Mouse (Mus musculus) A20 (cell line): ENCODE data around the gene Prrc2c.
"Not testable (repeated sequence)": the region's sequence is repeated elsewhere in the genome, so short reads cannot be mapped to it uniquely, and the experiment has no call there.

Experiments
- DNase-seq: peaks from one replicate; pipeline ENCODE4 v3.0.0-alpha.2; 2011; ENCODE audit warnings: low read depth, low spot score

Prrc2c gene

GRCm38 (mm10) chr1:162693721-162694120 is 46.6 kb downstream of the Prrc2c start:
- no peak for DNase-seq

GRCm38 (mm10) chr1:162665486-162666174 is 74.7 kb downstream of the Prrc2c start:
- DNase-seq, result peak; percentile 37

- peak; percentile 81 for DNase-seq
Measured at GRCm38 (mm10) chr1:162664826-162665475, 75.4 kb downstream of the Prrc2c start.

GRCm38 (mm10) chr1:162660276-162660860 is 80.0 kb downstream of the Prrc2c start:
- no peak for DNase-seq

- no peak for DNase-seq
Measured at GRCm38 (mm10) chr1:162658119-162658518, 82.2 kb downstream of the Prrc2c start, which contains the start of gene Myocos. Myocos (minus strand) TSS chr1:162658219.

GRCm38 (mm10) chr1:162648416-162648815 is 91.9 kb downstream of the Prrc2c start:
- no peak for DNase-seq

GRCm38 (mm10) chr1:162646083-162646686 is 94.2 kb downstream of the Prrc2c start:
- DNase-seq, result peak; percentile 59

GRCm38 (mm10) chr1:162643752-162644151 is 96.6 kb downstream of the Prrc2c start:
- DNase-seq, result no peak

GRCm38 (mm10) chr1:162642591-162642990 is 97.8 kb downstream of the Prrc2c start:
- no peak for DNase-seq

GRCm38 (mm10) chr1:162639861-162640260 is 100.5 kb downstream of the Prrc2c start:
- no peak for DNase-seq

GRCm38 (mm10) chr1:162639051-162639750 is 101.2 kb downstream of the Prrc2c start, which contains the start of gene Myoc:
Myoc (plus strand) TSS chr1:162639155.
- DNase-seq, result no peak

GRCm38 (mm10) chr1:162638535-162638934 is 101.8 kb downstream of the Prrc2c start:
- DNase-seq, result no peak

GRCm38 (mm10) chr1:162636516-162636915 is 103.8 kb downstream of the Prrc2c start:
- DNase-seq, result no peak

- DNase-seq, result not testable (repeated sequence)
Measured at GRCm38 (mm10) chr1:162635291-162635931, 104.9 kb downstream of the Prrc2c start.

- not testable (repeated sequence) for DNase-seq
Measured at GRCm38 (mm10) chr1:162628326-162628725, 112.0 kb downstream of the Prrc2c start.

GRCm38 (mm10) chr1:162627821-162628220 is 112.5 kb downstream of the Prrc2c start:
- DNase-seq, result not testable (repeated sequence)

GRCm38 (mm10) chr1:162625229-162625628 is 115.1 kb downstream of the Prrc2c start:
- peak; percentile 85 for DNase-seq

GRCm38 (mm10) chr1:162623895-162624294 is 116.5 kb downstream of the Prrc2c start:
- peak; percentile 32 for DNase-seq
